Mouse (Mus musculus): ENCODE measurements around the gene Dgkd. TPM values are rescaled to one million over a fixed set of nuclear protein-coding genes. Genes with fewer than 3 reads are reported as not detected.

Gene Dgkd
- polyA plus RNA-seq, 1 experiment from 2014 or later = 28.3 TPM

DNA sequence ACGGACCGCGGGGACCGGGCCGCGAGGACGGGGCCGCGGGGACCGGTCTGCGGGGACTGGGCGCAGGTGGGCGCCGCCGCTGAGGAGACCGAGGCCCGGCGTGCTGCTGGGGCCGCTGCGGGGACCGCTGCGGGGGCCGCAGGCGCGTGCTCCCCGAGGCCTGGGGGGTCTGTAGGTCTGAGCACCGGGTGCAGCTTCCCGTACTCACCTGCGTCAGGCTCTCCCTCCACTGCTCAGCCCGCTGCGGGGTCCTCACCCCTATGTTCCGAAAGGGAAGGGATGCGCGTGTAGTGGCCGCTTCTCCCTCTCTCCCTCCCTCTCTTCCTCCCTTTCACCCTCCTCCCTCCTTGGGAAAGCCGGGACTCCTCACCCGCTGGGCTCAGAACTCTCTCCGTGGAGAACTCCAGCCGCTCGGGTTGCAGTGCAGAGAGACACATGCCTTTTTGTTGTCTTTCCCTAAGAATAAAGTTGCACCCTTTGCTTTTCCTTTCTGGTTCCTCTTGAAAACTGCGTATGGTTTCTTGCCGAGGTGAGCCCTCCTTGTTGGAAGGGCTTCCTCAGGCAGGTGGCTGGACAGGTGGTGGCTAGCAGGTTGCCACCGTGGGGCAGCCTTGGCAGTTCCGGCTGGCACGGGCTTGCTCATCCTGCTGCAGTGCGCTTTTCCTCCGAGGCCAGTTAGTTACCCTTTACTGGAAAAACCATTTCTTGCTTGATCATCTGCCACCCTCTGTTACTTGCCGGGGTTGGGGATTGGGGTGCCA, 694 bp downstream of the Dgkd start:
- peak overlapping the region; percentile 96 for H3K9ac ChIP-seq (ENCODE audit: low read depth, low read length)
- DNase-seq (ENCODE audit: low spot score) = peak; percentile 58
- ATAC-seq (ENCODE audit: low FRiP score) = peak; percentile 67
- WGBS = under 1% methylated on average over 28 of the region's 48 CpGs
- H3K4me2 ChIP-seq (replicated peaks; ENCODE audit: low read depth, low read length) = peak overlapping the region; percentile 86
- no peaks in the 10 kb centered on the region for H3K36me3 ChIP-seq (ENCODE audit: control insufficient read depth, insufficient read depth, low read length)
- peaks cover 10% of the 10 kb centered on the region for H3K4me1 ChIP-seq (replicated peaks; ENCODE audit: control insufficient read depth, insufficient read depth, low read length)
- no peaks in the 10 kb centered on the region for H3K9me3 ChIP-seq (ENCODE audit: control insufficient read depth, low read length)
- no peaks in the 10 kb centered on the region for H3K27me3 ChIP-seq (ENCODE audit: control insufficient read depth, insufficient read depth, low read length)
- peak overlapping the region; percentile 98 for H3K4me3 ChIP-seq (ENCODE audit: low read depth, low read length)
- peak overlapping the region; percentile 71; the same call in 1 of the 2 replicates for H3K27ac ChIP-seq (ENCODE audit: low read depth, low read length)

DNA sequence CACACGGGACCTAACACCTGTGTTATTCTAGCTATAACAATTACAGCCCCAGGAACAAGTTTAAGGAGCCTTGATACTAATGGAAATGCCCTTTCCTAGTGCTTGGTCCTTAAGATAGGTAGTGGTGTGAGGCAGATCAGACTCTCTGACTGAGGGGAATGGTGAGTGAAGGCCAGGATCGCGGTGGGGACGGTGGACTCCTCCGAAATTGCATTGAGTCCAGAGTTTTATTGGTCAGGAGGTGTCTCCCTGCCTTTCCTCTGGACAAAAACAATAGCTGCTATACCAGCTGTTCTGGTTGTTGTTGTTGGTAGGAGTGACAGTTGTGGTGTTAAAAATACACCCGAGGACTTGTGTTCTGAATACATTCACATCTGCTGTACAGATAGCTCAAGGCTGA, 1.3 kb downstream of the Dgkd start:
- Histone ChIP-seq H3K4me1 (replicated peaks; ENCODE audit: control insufficient read depth, insufficient read depth, low read length) (peaks cover 10% of the 10 kb centered on the region), H3K4me2 (replicated peaks; ENCODE audit: low read depth, low read length) (peak overlapping the region; percentile 86), H3K36me3 (ENCODE audit: control insufficient read depth, insufficient read depth, low read length) (no peaks in the 10 kb centered on the region), H3K27ac (ENCODE audit: low read depth, low read length) (no peak overlapping the region), H3K4me3 (ENCODE audit: low read depth, low read length) (peak overlapping the region; percentile 98), H3K27me3 (ENCODE audit: control insufficient read depth, insufficient read depth, low read length) (no peaks in the 10 kb centered on the region), H3K9me3 (ENCODE audit: control insufficient read depth, low read length) (no peaks in the 10 kb centered on the region), H3K9ac (ENCODE audit: low read depth, low read length) (peak overlapping the region; percentile 96)
- DNase-seq (ENCODE audit: low spot score) = no peak
- 28% methylated on average over 6 of the region's 6 CpGs for WGBS
- no peak for ATAC-seq (ENCODE audit: low FRiP score)

DNA sequence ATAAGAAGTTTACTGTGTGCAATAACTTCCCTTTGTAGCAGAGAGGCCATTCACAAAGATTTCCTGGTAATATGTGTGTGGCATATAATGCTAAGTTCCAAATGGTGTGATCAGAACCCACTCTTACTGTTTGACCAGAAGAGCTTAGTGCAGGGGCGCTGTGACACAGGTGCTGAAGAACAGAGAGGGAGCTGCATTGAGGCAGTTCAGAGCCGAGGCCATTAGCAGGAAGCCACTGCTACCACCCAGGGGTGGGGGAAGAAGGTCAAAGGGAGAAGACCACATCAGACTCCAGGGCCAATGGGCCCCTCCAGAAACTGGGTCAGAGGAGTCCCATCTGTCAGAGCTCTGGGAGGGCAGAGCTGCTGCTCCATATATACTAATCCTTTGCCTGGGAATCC, 1.8 kb downstream of the Dgkd start:
- 34% methylated on average over 2 of the region's 2 CpGs for WGBS
- H3K9me3 ChIP-seq (ENCODE audit: control insufficient read depth, low read length) = no peaks in the 10 kb centered on the region
- no peak overlapping the region for H3K27ac ChIP-seq (ENCODE audit: low read depth, low read length)
- no peaks in the 10 kb centered on the region for H3K36me3 ChIP-seq (ENCODE audit: control insufficient read depth, insufficient read depth, low read length)
- H3K9ac ChIP-seq (ENCODE audit: low read depth, low read length) = no peak overlapping the region
- ATAC-seq (ENCODE audit: low FRiP score) (no peak), DNase-seq (ENCODE audit: low spot score) (no peak)
- peak overlapping the region; percentile 98 for H3K4me3 ChIP-seq (ENCODE audit: low read depth, low read length)
- peak overlapping the region; percentile 86 for H3K4me2 ChIP-seq (replicated peaks; ENCODE audit: low read depth, low read length)
- peaks cover 10% of the 10 kb centered on the region for H3K4me1 ChIP-seq (replicated peaks; ENCODE audit: control insufficient read depth, insufficient read depth, low read length)
- H3K27me3 ChIP-seq (ENCODE audit: control insufficient read depth, insufficient read depth, low read length) = no peaks in the 10 kb centered on the region

DNA sequence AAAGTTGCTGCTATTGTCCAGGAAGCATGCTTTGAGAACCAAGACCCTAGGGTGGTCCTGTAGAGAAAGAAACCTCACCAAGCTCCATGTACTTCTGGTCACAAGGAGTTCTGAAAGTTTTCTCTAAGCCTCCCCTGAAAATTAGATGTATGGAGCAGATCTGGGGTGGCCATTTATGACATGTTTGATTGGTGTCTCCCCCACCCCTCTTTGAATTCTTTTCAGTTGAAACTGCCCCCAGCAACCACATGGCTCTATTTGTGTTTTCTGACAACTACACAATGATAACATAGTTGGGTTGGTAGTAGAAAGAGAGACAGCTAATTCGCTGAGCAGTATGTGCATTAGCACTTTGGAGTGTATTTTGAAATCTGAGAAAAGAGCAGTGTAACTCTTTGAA, 2.4 kb downstream of the Dgkd start:
- 83% methylated on average over 1 of the region's 1 CpGs for WGBS
- Histone ChIP-seq H3K9ac (ENCODE audit: low read depth, low read length) (no peak overlapping the region), H3K4me1 (replicated peaks; ENCODE audit: control insufficient read depth, insufficient read depth, low read length) (peaks cover 10% of the 10 kb centered on the region), H3K27ac (ENCODE audit: low read depth, low read length) (no peak overlapping the region), H3K27me3 (ENCODE audit: control insufficient read depth, insufficient read depth, low read length) (no peaks in the 10 kb centered on the region), H3K9me3 (ENCODE audit: control insufficient read depth, low read length) (no peaks in the 10 kb centered on the region), H3K36me3 (ENCODE audit: control insufficient read depth, insufficient read depth, low read length) (no peaks in the 10 kb centered on the region), H3K4me2 (replicated peaks; ENCODE audit: low read depth, low read length) (no peak overlapping the region), H3K4me3 (ENCODE audit: low read depth, low read length) (no peak overlapping the region)
- ATAC-seq (ENCODE audit: low FRiP score) (no peak), DNase-seq (ENCODE audit: low spot score) (no peak)

DNA sequence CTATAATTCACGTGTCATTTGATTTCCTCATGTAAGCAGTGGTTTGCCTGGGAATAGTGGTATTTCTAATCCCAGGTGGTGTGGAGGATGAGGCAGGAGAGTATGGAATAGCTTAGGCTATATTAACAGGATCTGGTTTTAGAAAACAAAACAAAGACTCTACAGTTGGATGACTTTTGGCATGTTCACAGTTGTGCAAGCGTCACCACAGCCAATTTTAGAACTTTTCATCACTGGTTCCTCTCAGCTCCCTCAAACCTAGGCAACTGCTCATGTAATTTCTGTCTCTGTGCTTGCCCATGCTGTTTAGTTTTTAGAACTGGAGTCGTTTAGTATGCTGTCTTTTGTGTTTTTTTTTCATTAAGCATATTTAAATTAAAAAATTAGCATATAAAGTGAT, 3.7 kb downstream of the Dgkd start:
- no peak overlapping the region for H3K4me3 ChIP-seq (ENCODE audit: low read depth, low read length)
- ATAC-seq (ENCODE audit: low FRiP score) (no peak), DNase-seq (ENCODE audit: low spot score) (no peak)
- no peaks in the 10 kb centered on the region for H3K27me3 ChIP-seq (ENCODE audit: control insufficient read depth, insufficient read depth, low read length)
- H3K9ac ChIP-seq (ENCODE audit: low read depth, low read length) = no peak overlapping the region
- no peak overlapping the region for H3K27ac ChIP-seq (ENCODE audit: low read depth, low read length)
- H3K36me3 ChIP-seq (ENCODE audit: control insufficient read depth, insufficient read depth, low read length) = no peaks in the 10 kb centered on the region
- H3K4me1 ChIP-seq (replicated peaks; ENCODE audit: control insufficient read depth, insufficient read depth, low read length) = peaks cover 10% of the 10 kb centered on the region
- 89% methylated on average over 3 of the region's 3 CpGs for WGBS
- no peak overlapping the region for H3K4me2 ChIP-seq (replicated peaks; ENCODE audit: low read depth, low read length)
- no peaks in the 10 kb centered on the region for H3K9me3 ChIP-seq (ENCODE audit: control insufficient read depth, low read length)

DNA sequence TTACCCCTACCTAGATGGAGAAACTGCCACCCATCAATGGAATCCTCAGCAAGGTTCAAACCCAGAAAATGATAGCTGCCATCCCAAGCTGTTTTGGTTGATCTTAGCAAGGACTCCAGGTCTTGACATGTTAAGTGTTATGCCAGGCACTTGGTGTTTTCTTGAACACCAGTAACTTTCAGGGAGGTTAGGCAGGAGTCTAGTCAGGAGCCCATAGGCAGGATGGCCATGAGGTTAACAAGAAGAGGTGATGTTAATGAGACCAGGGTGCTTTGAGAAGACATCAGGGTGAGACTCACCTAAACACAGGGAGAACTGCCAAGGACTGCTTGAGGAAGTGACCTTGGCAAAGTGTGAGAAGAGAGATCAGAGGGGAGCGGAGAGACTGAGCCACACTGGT, 4.9 kb downstream of the Dgkd start:
- Histone ChIP-seq H3K4me3 (ENCODE audit: low read depth, low read length) (no peak overlapping the region), H3K27me3 (ENCODE audit: control insufficient read depth, insufficient read depth, low read length) (no peaks in the 10 kb centered on the region), H3K4me2 (replicated peaks; ENCODE audit: low read depth, low read length) (no peak overlapping the region), H3K4me1 (replicated peaks; ENCODE audit: control insufficient read depth, insufficient read depth, low read length) (peaks cover 10% of the 10 kb centered on the region), H3K36me3 (ENCODE audit: control insufficient read depth, insufficient read depth, low read length) (no peaks in the 10 kb centered on the region), H3K9ac (ENCODE audit: low read depth, low read length) (no peak overlapping the region), H3K27ac (ENCODE audit: low read depth, low read length) (no peak overlapping the region), H3K9me3 (ENCODE audit: control insufficient read depth, low read length) (no peaks in the 10 kb centered on the region)
- WGBS = 100% methylated on average over 1 of the region's 1 CpGs
- DNase-seq (ENCODE audit: low spot score) = no peak
- ATAC-seq (ENCODE audit: low FRiP score) = no peak

DNA sequence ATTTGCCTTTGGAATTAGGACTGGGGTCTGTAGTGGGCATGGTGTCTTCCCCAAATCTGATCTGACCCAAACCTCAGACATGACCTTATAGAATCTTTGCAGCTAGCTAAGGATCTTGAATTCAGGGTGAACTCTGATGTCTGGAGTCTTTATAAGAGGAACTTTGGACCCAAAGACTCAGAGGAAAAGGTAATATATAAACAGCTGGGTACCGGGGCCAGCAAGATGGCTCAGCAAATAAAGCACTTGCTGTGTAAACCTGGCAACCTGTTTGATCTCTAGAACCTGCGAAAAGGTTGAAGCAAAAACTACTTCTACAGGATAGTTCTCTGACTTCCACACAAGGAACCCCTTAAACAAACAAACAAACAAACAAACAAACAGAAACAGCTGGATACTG, 5.4 kb downstream of the Dgkd start:
- ATAC-seq (ENCODE audit: low FRiP score) = no peak
- Histone ChIP-seq H3K27me3 (ENCODE audit: control insufficient read depth, insufficient read depth, low read length) (no peaks in the 10 kb centered on the region), H3K27ac (ENCODE audit: low read depth, low read length) (no peak overlapping the region), H3K36me3 (ENCODE audit: control insufficient read depth, insufficient read depth, low read length) (no peaks in the 10 kb centered on the region), H3K4me1 (replicated peaks; ENCODE audit: control insufficient read depth, insufficient read depth, low read length) (peaks cover 10% of the 10 kb centered on the region), H3K4me2 (replicated peaks; ENCODE audit: low read depth, low read length) (no peak overlapping the region), H3K4me3 (ENCODE audit: low read depth, low read length) (no peak overlapping the region), H3K9me3 (ENCODE audit: control insufficient read depth, low read length) (no peaks in the 10 kb centered on the region), H3K9ac (ENCODE audit: low read depth, low read length) (no peak overlapping the region)
- WGBS = 89% methylated on average over 2 of the region's 2 CpGs
- no peak for DNase-seq (ENCODE audit: low spot score)

DNA sequence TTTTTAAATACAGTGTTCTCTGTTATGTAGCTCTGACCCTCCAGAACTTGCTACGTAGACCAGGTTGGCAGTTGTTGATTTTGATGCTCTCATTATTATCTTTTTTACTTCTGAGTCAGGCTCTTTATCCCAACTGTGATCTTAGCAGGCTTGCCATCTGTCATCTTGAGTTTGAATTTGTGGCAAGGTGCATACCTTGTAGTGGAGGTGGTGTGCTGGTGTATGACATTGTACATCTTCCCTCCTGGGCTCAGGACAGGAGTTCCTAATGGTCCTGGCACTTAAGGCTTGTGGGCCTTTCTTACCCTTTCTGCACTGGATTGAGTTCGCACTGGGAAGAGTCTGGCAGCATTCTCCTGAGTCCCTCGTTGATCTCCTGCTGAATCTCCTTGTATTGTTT, 10.5 kb downstream of the Dgkd start:
- H3K4me1 ChIP-seq (replicated peaks; ENCODE audit: control insufficient read depth, insufficient read depth, low read length) = no peaks in the 10 kb centered on the region
- H3K27ac ChIP-seq (ENCODE audit: low read depth, low read length) = no peak overlapping the region
- H3K9ac ChIP-seq (ENCODE audit: low read depth, low read length) = no peak overlapping the region
- H3K36me3 ChIP-seq (ENCODE audit: control insufficient read depth, insufficient read depth, low read length) = no peaks in the 10 kb centered on the region
- DNase-seq (ENCODE audit: low spot score) = no peak
- no peaks in the 10 kb centered on the region for H3K9me3 ChIP-seq (ENCODE audit: control insufficient read depth, low read length)
- no peak overlapping the region for H3K4me3 ChIP-seq (ENCODE audit: low read depth, low read length)
- no peak for ATAC-seq (ENCODE audit: low FRiP score)
- no peaks in the 10 kb centered on the region for H3K27me3 ChIP-seq (ENCODE audit: control insufficient read depth, insufficient read depth, low read length)
- H3K4me2 ChIP-seq (replicated peaks; ENCODE audit: low read depth, low read length) = no peak overlapping the region
- WGBS = 82% methylated on average over 3 of the region's 3 CpGs

DNA sequence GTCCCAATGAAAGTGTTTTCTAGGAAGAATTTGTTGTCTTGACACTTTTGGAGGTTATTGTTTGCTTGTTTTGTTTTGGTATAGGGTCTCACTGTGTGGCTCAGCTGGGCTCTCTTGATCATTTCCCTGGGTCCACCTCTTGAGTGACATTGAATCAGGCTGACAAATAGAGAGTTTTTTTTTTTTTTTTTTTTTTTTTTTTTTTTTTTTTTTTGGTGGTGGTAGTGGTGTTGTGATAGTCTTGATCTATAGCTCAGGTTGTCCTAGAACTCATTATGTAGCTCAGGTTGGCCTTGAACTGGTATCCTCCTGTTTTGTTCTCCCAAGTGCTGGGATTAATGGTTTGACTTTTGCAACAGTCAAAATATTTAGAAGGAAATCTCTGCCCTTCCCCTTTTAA, 11.8 kb downstream of the Dgkd start:
- Histone ChIP-seq H3K4me1 (replicated peaks; ENCODE audit: control insufficient read depth, insufficient read depth, low read length) (no peaks in the 10 kb centered on the region), H3K27ac (ENCODE audit: low read depth, low read length) (no peak overlapping the region), H3K27me3 (ENCODE audit: control insufficient read depth, insufficient read depth, low read length) (no peaks in the 10 kb centered on the region), H3K36me3 (ENCODE audit: control insufficient read depth, insufficient read depth, low read length) (no peaks in the 10 kb centered on the region), H3K9me3 (ENCODE audit: control insufficient read depth, low read length) (no peaks in the 10 kb centered on the region), H3K9ac (ENCODE audit: low read depth, low read length) (no peak overlapping the region), H3K4me2 (replicated peaks; ENCODE audit: low read depth, low read length) (no peak overlapping the region), H3K4me3 (ENCODE audit: low read depth, low read length) (no peak overlapping the region)
- DNase-seq (ENCODE audit: low spot score) (no peak), ATAC-seq (ENCODE audit: low FRiP score) (no peak)
